Mouse (Mus musculus) skeletal muscle tissue, adult 2 months (tissue): ENCODE measurements at regions not wholly inside any gene's neighbourhood (a gene's known extent, or its start where the extent isn't known, plus 50 kb on each side); places are given as distances from the start of the nearest gene placed in this dataset.

Experiments used
- DNase-seq: peaks from one replicate; pipeline ENCODE4 v3.0.0-alpha.2; 2012; ENCODE audit warnings: low read depth, low spot score

DNA sequence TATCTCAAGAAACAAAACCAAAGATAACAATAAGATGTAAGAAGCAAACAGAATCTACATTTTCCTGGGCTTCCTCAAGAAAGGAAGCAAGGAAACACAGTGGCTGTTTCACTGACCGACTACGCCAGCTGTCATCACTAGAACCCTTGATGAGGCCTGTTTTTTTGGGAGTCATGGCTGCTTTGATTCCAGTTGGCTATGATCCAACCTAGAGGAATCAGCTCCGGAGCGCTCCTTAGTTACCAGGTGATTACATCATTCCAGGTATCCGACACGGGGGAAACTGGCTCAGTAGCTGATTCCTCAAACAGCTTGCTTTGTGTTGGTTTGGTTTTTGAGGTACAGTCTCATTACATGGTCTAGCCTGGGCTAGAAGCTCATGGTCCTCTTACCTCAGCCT is 84.1 kb upstream of the Galnt15 start:
- no peak for DNase-seq

DNA sequence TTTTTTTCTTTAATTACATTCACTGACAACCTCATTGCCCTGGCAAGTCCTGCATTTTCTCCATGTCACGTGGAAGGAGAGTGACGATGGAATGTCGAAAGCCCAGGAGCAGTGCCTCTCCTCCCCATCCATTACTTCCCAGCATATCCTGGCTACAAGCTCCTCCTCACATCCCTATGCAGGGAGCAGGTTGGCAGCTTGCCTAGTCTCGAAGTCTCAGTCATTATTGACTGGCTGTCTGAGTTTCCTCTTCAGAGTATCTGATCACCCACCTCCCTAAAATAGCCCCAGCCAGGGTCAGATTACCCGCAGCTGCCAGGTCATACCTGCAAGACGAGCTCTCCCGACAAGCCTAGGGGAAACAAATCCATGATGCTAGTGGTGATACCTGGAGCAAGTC is 83.7 kb upstream of the Galnt15 start:
- DNase-seq = peak; percentile 69

DNA sequence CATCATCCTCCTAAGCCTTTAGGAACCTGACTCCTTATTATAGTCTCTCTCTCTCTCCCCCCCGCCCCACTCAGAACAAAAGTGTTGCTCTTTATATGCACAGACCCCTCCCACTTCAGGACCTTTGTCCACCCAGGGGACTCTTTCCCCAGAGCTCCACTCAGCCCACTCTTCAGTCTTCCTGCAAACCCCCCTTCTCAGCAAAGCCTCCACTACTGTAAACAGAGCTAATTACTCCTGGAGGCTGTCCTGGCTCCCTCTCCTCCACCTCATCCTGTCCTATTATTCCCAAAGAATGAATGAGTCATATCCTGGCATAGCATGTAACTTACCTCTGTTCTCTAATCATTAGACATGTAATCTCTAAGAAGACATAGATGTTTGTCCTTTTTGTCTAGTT is 82.8 kb upstream of the Galnt15 start:
- no peak for DNase-seq

DNA sequence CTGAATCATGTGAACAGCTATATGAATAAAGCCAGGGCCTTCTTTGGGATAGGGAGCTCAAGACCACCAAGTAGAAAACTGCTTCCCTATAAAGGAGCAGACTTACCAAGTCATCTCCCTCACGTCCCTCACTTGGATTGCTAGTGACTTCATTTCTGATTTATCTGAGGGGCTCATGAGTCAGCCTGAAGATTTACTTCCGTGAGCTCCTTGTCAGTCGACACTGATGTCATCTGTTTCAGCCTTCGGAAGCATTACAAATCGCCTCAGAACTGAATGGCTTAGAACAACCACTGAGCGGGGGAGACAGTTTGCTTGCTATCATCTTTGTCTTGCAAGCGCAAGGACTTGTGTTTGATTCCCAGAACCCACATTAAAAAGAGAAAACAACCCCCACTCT is 81.5 kb upstream of the Galnt15 start:
- no peak for DNase-seq

- DNase-seq = no peak
These were observed 76.9 kb upstream of the Galnt15 start for GRCm38 (mm10) chr14:31951894-31952293.

- no peak for DNase-seq
These were observed 75.0 kb upstream of the Galnt15 start for GRCm38 (mm10) chr14:31953783-31954182.

DNA sequence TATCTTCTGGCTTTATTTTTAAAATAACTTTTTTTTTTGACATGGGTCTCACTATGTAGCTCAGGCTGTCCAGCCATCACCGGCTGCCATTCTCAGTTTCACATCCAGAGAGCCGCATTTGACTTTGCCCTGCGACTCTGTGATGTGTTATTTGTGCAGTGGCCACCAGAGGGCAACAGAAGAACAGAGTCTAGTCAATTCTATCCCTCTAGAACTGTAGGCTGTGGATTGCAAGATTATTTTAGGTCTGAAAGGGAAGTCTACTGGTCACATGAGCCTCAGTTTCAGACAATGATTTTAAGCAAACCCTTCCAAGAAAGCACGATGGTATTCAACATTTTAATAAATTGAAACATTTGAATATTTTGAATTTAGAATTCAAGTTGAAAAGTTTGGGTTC is 73.8 kb upstream of the Galnt15 start:
- DNase-seq = peak; percentile 72

GRCm38 (mm10) chr14:31957211-31957638 is 71.6 kb upstream of the Galnt15 start:
- peak; percentile 62 for DNase-seq

DNA sequence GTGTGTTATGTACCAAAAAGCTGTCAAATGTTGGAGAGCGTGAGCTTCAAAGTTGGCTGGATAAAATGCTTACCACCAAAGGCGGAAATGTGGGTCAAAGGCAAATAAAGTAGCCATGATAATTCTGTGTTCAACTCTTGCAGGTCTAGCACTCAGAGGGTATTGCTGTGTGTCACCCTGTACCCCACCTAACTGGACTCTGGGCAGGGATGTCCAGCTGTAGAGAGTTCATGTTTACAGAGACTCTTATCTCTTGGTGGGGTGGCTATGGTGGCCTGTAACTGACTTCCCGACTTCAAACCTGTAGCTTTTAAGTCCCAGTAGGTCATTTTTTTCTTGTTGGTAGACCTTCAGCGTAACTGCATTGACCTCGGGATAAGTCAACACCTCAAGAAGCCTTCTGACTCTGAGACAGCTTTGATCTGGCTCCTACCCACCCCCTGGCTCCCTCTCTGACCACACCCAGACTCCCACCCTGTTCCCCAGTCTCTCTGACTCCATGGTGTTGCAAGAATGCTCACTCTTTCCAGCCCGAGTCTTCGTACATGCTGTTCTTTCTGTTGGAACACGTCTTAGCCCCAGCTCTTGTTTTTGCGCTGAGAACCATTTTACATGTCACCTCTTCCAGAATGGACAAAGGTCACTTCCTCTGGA is 68.5 kb upstream of the Galnt15 start:
- peak; percentile 73 for DNase-seq

- DNase-seq = peak; percentile 80
These were observed 67.3 kb upstream of the Galnt15 start for GRCm38 (mm10) chr14:31961442-31961841.

DNA sequence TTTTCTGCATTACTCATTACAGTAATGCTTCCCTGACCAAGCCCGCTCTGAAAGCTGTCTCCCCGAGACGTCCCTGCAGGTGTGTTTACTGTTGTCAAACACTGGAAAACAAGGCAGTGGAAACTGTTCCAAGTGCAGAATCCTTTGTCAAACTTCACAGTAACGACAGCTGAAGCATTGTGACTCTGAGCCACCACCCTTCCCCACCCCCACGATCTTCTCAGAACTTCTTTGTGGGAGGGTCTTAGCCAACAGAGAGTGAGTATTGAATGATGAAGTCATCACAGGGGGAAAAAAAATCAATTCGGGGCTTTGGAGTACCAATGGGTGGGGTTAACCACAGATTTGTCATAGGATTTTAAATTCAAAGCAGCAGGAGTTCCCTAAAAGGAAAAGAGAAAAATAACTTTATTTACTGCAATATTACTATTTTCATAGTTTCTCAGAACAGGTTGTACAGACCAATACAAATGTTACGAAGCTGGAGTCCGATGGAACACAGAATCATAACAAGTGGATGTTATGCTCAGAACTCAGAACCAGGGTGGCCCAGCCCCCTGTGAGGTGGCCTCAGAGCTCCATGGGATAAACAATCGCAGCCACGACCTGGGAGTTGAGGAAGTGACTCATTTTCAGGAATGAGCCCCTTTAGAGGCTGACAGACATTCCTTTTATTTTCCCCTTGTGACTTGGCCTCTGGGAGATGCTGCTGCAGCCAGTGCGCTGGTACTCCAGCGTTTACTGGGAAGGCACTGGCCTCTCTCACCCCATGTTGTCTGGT is 65.5 kb upstream of the Galnt15 start:
- DNase-seq = peak; percentile 47

GRCm38 (mm10) chr14:31964076-31964475 is 64.7 kb upstream of the Galnt15 start:
- DNase-seq = no peak

DNA sequence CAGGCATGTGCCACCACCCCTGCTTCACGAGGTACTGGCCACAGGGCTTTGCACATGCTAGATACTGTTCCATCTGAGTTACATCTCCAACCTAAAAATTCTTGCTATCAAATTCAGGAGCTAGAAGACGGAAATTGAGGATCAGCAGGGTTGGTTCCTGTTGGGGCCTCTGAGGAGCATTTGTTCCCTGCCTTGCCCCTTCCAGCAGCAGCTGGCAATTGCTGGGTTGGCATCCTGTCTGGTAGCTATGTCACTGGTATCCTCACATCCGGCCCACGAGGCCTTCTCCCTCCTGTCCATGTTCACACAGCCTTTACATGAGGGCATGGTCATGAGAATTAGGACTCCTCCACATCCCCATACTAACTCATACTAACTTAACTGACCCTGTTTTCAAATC is 64.0 kb upstream of the Galnt15 start:
- DNase-seq = no peak

- no peak for DNase-seq
These were observed 59.3 kb upstream of the Galnt15 start for GRCm38 (mm10) chr14:31969531-31969930.

DNA sequence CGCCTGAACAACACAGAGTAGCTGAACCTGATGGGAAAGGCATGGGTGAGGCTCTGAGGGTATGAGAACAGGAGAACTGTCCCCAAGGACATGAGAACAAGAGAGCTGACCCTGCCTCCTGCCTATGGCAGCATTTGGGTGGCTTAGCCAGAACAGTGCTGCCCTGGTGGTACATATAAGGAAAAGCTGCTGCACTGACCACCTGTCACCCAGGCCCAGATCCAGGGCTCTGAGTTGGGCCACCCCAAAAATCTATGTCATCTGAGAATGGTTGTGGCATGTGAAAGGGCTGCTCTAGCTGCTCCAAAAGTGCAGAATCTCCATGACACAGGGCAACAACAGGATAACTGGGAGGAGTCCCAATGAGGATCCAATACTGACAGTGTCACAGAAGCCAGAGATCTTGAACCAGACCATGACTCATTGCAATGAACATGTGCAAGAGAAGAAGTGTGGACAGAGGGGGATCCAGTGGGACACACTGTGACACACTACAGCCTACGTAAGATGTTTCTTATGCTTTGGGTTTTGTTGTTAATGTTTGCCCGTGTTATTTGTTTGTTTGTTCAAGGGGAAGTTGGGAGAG is 58.5 kb upstream of the Galnt15 start:
- no peak for DNase-seq

DNA sequence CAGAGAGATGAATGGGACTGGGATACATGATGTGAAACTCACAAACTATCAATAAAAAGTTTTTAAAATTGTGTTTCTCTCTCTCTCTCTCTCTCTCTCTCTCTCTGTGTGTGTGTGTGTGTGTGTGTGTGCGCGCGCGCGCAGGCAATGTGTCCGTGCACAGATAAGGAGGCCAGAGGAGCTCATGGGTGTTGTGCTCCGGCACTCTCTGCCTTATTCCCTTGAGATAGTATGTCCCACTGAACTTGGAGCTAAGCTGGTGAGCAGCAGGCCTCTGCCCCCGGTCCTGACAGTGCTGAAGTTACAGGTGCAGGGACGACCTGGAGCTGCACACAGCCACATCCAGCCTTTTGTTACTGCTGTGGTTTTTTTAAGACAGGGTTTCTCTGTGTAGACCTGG is 57.9 kb upstream of the Galnt15 start:
- no peak for DNase-seq

- DNase-seq = no peak
These were observed 55.1 kb upstream of the Galnt15 start for GRCm38 (mm10) chr14:31973702-31974101.

- DNase-seq = peak; percentile 73
These were observed 50.6 kb upstream of the Galnt15 start for GRCm38 (mm10) chr14:31978196-31978595.

DNA sequence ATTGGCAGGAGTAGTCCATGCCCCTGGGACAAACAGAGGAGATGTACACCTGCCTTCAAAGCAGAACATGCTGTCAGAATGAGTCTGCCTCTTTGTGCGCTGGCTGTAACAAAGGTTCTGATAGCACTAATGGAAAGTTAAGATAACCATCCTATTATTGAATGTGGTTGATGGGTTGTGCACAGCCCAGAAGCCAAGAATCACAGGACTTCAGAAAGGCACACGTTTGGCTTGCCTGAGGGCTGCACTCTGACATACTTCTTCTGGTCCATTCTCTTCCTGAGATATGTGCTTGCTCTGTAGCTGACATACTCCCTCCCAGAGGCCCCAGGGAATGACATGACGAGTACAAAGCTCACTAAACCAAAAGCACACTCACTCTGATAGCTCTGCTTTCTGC is 50.1 kb upstream of the Galnt15 start:
- DNase-seq = no peak
